Mouse (Mus musculus): ENCODE data around the gene Gjb6.

Gene Gjb6

GRCm38 (mm10) chr14:57089107-57089506, 44.3 kb downstream of the Gjb6 start:
- in situ Hi-C loops (cut with MseI, MboI): no loop called here

GRCm38 (mm10) chr14:57084180-57084668, 49.2 kb downstream of the Gjb6 start:
- in situ Hi-C loops (cut with MseI, MboI): no loop called here

GRCm38 (mm10) chr14:57082863-57083262, 50.5 kb downstream of the Gjb6 start:
- in situ Hi-C loops (cut with MseI, MboI): no loop called here

- in situ Hi-C loops (cut with MseI, MboI): no loop called here
These were observed 57.9 kb downstream of the Gjb6 start for GRCm38 (mm10) chr14:57075537-57075936.
